Mouse (Mus musculus) lung, embryonic 14.5 days (tissue): ENCODE results near the gene Tmem210. TPM values are rescaled to one million over a fixed set of nuclear protein-coding genes. Genes with fewer than 3 reads are reported as not detected.

ENCODE experiments used
- ATAC-seq: fragments of 200-750 bp; cut with Nextera tagmentation; 2 replicates; pipeline ENCODE4 v1.8.0; 2017; ENCODE audit warnings: mild to moderate bottlenecking, moderate TSS enrichment, moderate library complexity; ENCODE audit not compliant: insufficient read depth
- DNase-seq: peaks from one replicate; pipeline ENCODE4 v3.0.0-alpha.2; 2015
- H3K27ac ChIP-seq: fragments of 300-500 bp; sonication (generic); 2 replicates; pipeline ENCODE4 v1.5.1; 2014; ENCODE audit warnings: low read depth, mild to moderate bottlenecking, moderate library complexity
- H3K27me3 ChIP-seq: fragments of 300-500 bp; sonication (generic); 2 replicates; pipeline ENCODE4 v1.6.1; 2014; ENCODE audit warnings: low read length, control low read depth; ENCODE audit not compliant: insufficient read depth
- H3K36me3 ChIP-seq: fragments of 300-500 bp; sonication (generic); 2 replicates; pipeline ENCODE4 v1.6.1; 2014; ENCODE audit warnings: control low read depth; ENCODE audit not compliant: insufficient read depth
- H3K4me1 ChIP-seq: fragments of 300-500 bp; sonication (generic); 2 replicates; pipeline ENCODE4 v1.6.1; 2014; ENCODE audit warnings: antibody characterized with exemption, control low read depth; ENCODE audit not compliant: insufficient read depth
- H3K4me2 ChIP-seq: fragments of 300-500 bp; sonication (generic); 2 replicates; pipeline ENCODE4 v1.6.1; 2014; ENCODE audit warnings: mild to moderate bottlenecking
- H3K4me3 ChIP-seq: fragments of 300-500 bp; sonication (generic); 2 replicates; pipeline ENCODE4 v1.5.1; 2014; ENCODE audit warnings: low read depth, low read length
- H3K9ac ChIP-seq: fragments of 300-500 bp; sonication (generic); 2 replicates; pipeline ENCODE4 v1.6.1; 2014
- H3K9me3 ChIP-seq: fragments of 300-500 bp; sonication (generic); 2 replicates; pipeline ENCODE4 v1.6.1; 2016; ENCODE audit warnings: low read depth, low read length, control low read depth
- CTCF ChIP-seq: IDR thresholded peaks from 2 replicates; pipeline ENCODE4 v1.5.1; 2016; ENCODE audit warnings: antibody characterized with exemption, low read depth
- WGBS: fragments of 180-500 bp; shearing (Covaris S2); extraction: QIAGEN DNeasy Blood & Tissue Kit; methylation state at CpG from one replicate; pipeline ENCODE4 v1.1.7; 2014; 5-methylcytosine and 5-hydroxymethylcytosine counted together
- polyA plus RNA-seq: library from polyadenylated mRNA; unstranded; fragments of >200 nt; fragmentation: Nextera tagmentation; extraction: Ambion mirVana; gene quantifications from 2 replicates; pipeline ENCODE4 v1.2.1, GENCODE M21; 2014

Gene Tmem210
- polyA plus RNA-seq, 1 experiment from 2014 or later, result not detected

GRCm38 (mm10) chr2:25297093-25297492 lies 9.1 kb downstream of the Tmem210 start:
- Histone ChIP-seq H3K4me2 (no peak overlapping the region), H3K27ac (no peak overlapping the region), H3K27me3 (peaks cover 23% of the 10 kb centered on the region), H3K9ac (no peak overlapping the region), H3K9me3 (no peaks in the 10 kb centered on the region), H3K36me3 (no peaks in the 10 kb centered on the region), H3K4me1 (no peaks in the 10 kb centered on the region), H3K4me3 (no peak overlapping the region)
- WGBS, result 74% methylated on average over 8 of the region's 8 CpGs
- ATAC-seq (no peak), DNase-seq (no peak)
- TF ChIP-seq CTCF, result no peak

GRCm38 (mm10) chr2:25298046-25298445 lies 10.1 kb downstream of the Tmem210 start:
- no peaks in the 10 kb centered on the region for H3K4me1 ChIP-seq
- H3K9me3 ChIP-seq, result no peaks in the 10 kb centered on the region
- DNase-seq, result no peak
- no peak for ATAC-seq
- no peak overlapping the region for H3K9ac ChIP-seq
- WGBS, result 68% methylated on average over 10 of the region's 10 CpGs
- H3K27ac ChIP-seq, result no peak overlapping the region
- no peak overlapping the region for H3K4me2 ChIP-seq
- no peaks in the 10 kb centered on the region for H3K36me3 ChIP-seq
- H3K27me3 ChIP-seq, result peaks cover 13% of the 10 kb centered on the region; the same call in 1 of the 2 replicates
- H3K4me3 ChIP-seq, result no peak overlapping the region
- no peak for TF ChIP-seq CTCF

- Histone ChIP-seq H3K9ac (no peak overlapping the region), H3K9me3 (no peaks in the 10 kb centered on the region), H3K36me3 (no peaks in the 10 kb centered on the region), H3K27ac (no peak overlapping the region), H3K4me3 (no peak overlapping the region), H3K27me3 (peaks cover 14% of the 10 kb centered on the region), H3K4me1 (no peaks in the 10 kb centered on the region), H3K4me2 (no peak overlapping the region)
- ATAC-seq (no peak), DNase-seq (no peak)
- 63% methylated on average over 3 of the region's 3 CpGs for WGBS
- no peak for TF ChIP-seq CTCF
Observed at GRCm38 (mm10) chr2:25303452-25303851, 15.5 kb downstream of the Tmem210 start.

DNA sequence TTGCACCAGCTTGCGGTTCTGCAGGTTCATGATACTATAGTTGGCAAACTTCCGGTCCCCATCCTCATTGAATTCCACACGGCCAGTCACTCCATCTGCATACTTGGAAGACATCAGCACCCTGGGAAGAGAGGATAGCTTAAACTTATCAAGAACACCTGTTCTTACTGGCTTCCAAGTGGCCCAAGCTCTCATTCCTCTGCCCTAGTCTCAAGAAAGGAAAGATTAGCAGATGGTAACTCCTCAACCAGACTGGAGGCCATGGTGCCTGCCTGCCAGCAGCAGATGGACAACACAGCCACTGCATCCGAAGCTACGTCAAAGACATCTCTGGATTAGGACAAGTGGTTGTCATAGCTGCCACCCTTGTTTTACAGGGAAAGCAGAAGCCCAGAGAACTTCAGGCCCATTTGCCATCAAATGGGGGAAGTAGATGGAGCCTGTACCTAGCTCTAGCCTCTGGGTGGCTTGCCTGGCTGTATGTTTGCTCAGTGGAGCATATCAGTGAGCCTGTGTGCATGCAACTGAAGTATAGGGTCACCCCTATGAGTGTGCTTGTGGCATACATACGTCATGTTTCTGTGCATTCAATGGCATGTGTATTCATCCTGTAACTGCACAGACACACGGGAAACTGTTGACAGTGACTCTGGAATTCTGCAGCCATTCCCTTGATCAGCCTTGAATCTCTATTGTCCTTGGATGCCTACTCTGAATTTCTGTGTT lies 16.1 kb downstream of the Tmem210 start:
- H3K9me3 ChIP-seq, result no peaks in the 10 kb centered on the region
- no peak overlapping the region for H3K4me3 ChIP-seq
- H3K27me3 ChIP-seq, result peaks cover 14% of the 10 kb centered on the region
- H3K36me3 ChIP-seq, result no peaks in the 10 kb centered on the region
- no peak overlapping the region for H3K27ac ChIP-seq
- no peak overlapping the region for H3K9ac ChIP-seq
- no peak for DNase-seq
- H3K4me2 ChIP-seq, result peak overlapping the region; percentile 74
- no peaks in the 10 kb centered on the region for H3K4me1 ChIP-seq
- ATAC-seq, result no peak
- 65% methylated on average over 7 of the region's 7 CpGs for WGBS
- no peak for TF ChIP-seq CTCF

DNA sequence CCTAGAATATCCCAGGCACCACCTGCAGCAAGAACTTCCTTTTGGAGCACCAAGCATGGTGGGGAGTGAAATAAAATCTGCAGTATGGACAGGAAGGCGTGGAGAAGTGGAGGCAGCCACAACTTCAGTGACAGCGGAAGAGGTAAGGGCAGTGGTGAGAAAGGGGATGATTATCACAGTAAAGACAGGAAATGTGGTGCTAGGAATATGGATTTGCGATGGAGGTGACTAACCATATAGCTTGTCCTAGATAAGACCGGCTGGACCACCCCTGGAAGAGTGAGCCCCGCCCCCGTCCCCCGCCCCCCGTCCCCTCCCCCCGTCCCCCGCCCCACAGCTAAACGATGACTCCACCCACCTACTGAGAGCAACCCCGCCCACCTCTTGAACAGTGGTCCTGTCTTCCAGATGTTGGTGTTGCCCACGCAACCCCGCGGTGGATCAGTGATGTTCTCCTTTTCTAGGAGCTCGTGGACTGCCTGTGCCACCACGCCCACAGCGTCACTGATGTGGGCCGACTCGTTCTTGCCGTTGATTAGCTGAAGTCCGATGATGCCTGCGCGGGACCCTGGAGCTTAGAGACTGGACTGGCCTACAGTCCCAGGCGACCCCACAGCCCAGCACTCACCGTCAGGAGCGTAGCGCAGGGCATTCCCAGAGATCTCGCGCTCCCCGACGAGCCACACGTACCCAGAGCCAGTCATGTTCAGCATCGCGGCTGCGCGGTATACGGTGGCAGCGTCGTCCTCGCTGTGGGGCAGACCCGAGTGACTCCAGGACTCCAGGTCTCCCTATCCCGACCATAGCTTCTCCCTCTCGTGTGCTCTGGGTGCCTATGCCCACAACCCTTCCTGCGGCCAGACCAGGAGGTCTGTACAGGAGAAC lies 17.0 kb downstream of the Tmem210 start:
- ATAC-seq (peak; percentile 86), DNase-seq (peak; percentile 75)
- no peak for TF ChIP-seq CTCF
- Histone ChIP-seq H3K4me3 (peak overlapping the region; percentile 41), H3K4me2 (peak overlapping the region; percentile 74), H3K36me3 (no peaks in the 10 kb centered on the region), H3K4me1 (no peaks in the 10 kb centered on the region), H3K27ac (no peak overlapping the region), H3K9me3 (no peaks in the 10 kb centered on the region), H3K9ac (peak overlapping the region; percentile 47), H3K27me3 (peaks cover 14% of the 10 kb centered on the region)
- WGBS, result 1% methylated on average over 45 of the region's 45 CpGs

GRCm38 (mm10) chr2:25305587-25306359 lies 17.8 kb downstream of the Tmem210 start:
- 45% methylated on average over 14 of the region's 14 CpGs for WGBS
- DNase-seq (no peak), ATAC-seq (no peak)
- no peak for TF ChIP-seq CTCF
- peak overlapping the region; percentile 41 for H3K4me3 ChIP-seq
- H3K9me3 ChIP-seq, result no peaks in the 10 kb centered on the region
- no peaks in the 10 kb centered on the region for H3K4me1 ChIP-seq
- H3K4me2 ChIP-seq, result peak overlapping the region; percentile 74
- peak overlapping the region; percentile 47; the same call in 1 of the 2 replicates for H3K9ac ChIP-seq
- H3K27me3 ChIP-seq, result peaks cover 22% of the 10 kb centered on the region
- H3K27ac ChIP-seq, result no peak overlapping the region
- H3K36me3 ChIP-seq, result no peaks in the 10 kb centered on the region
